Mouse (Mus musculus) urinary bladder, postnatal 36 days (tissue): Measurements from ENCODE around the gene Gpsm1.
A peak's percentile ranks its signal among the peaks of the same experiment; 100 is the strongest.

ENCODE experiments used
- DNase-seq, 2 experiments: peaks; one replicate each; pipeline ENCODE4 v3.0.0; 2022; ENCODE audit warnings: low spot score in 2 of 2, mixed read lengths in 1 of 2

Gpsm1 gene

GRCm38 (mm10) chr2:26339204-26339551, 23.9 kb downstream of the Gpsm1 start:
- DNase-seq = no peak

- no peak for DNase-seq
Observed at GRCm38 (mm10) chr2:26341510-26341981, 26.2 kb downstream of the Gpsm1 start.

- DNase-seq = no peak
Observed at GRCm38 (mm10) chr2:26342044-26342443, 26.7 kb downstream of the Gpsm1 start.

GRCm38 (mm10) chr2:26342609-26343490, 27.5 kb downstream of the Gpsm1 start:
- DNase-seq = no peak

GRCm38 (mm10) chr2:26348241-26348640, 32.9 kb downstream of the Gpsm1 start:
- no peak for DNase-seq

GRCm38 (mm10) chr2:26351358-26352290, 36.3 kb downstream of the Gpsm1 start, which contains the start of gene Dnlz:
Gene Dnlz (minus strand): TSS chr2:26352110.
- peak; percentile 92 to 93 for DNase-seq

- DNase-seq = no peak
Observed at GRCm38 (mm10) chr2:26352291-26352910, 37.1 kb downstream of the Gpsm1 start.

GRCm38 (mm10) chr2:26353066-26353980, 38.0 kb downstream of the Gpsm1 start:
- DNase-seq = no peak

- DNase-seq = no peak
Observed at GRCm38 (mm10) chr2:26354401-26354800, 39.1 kb downstream of the Gpsm1 start.

GRCm38 (mm10) chr2:26356231-26356630, 40.9 kb downstream of the Gpsm1 start:
- no peak for DNase-seq

GRCm38 (mm10) chr2:26356678-26357077, 41.4 kb downstream of the Gpsm1 start:
- DNase-seq = no peak

GRCm38 (mm10) chr2:26357484-26357883, 42.2 kb downstream of the Gpsm1 start:
- no peak for DNase-seq

- DNase-seq = no peak
Observed at GRCm38 (mm10) chr2:26358667-26359320, 43.5 kb downstream of the Gpsm1 start.

- no peak for DNase-seq
Observed at GRCm38 (mm10) chr2:26359983-26360382, 44.7 kb downstream of the Gpsm1 start.

- DNase-seq = no peak
Observed at GRCm38 (mm10) chr2:26360772-26361171, 45.5 kb downstream of the Gpsm1 start, which contains the start of gene Card9. Gene Card9 (minus strand): TSS chr2:26360918.

- DNase-seq = no peak
Observed at GRCm38 (mm10) chr2:26362991-26363390, 47.7 kb downstream of the Gpsm1 start.

GRCm38 (mm10) chr2:26363481-26363880, 48.2 kb downstream of the Gpsm1 start:
- no peak for DNase-seq

GRCm38 (mm10) chr2:26364738-26365465, 49.6 kb downstream of the Gpsm1 start:
- DNase-seq = peak in 1 of 2 experiments; percentile 48

GRCm38 (mm10) chr2:26367911-26368310, 52.6 kb downstream of the Gpsm1 start:
- no peak for DNase-seq
